Comparison of ENCODE assay signal across 20 mouse cellular contexts in genomic region chr8:103846382-103846976, GRCm38 (mm10).
DNase-seq lines count a peak whose midpoint lies in the region; ATAC-seq and TF ChIP-seq lines count a peak whose summit lies in the region.
"Had no signal": no experiment of that assay in that cellular context is flagged by ENCODE, and none has a peak within 500 bp of the region (broad histone marks: within the 10 kb centered on the region; RNA-seq: fewer than 3 reads in every experiment).

No protein-coding gene starts in this region.

- no peak overlapping the region for H3K4me2 ChIP-seq in lung, embryonic 14.5 days
- H3K4me2 ChIP-seq in stomach, embryonic 14.5 days (replicated peaks; ENCODE audit: low read depth, low read length), result no peak overlapping the region
- no peak overlapping the region for H3K4me2 ChIP-seq in forebrain, embryonic 13.5 days
- H3K4me2 ChIP-seq: heart, embryonic 12.5 days; limb, embryonic 15.5 days had no signal

- no peaks in the 10 kb centered on the region for H3K27me3 ChIP-seq in lung, embryonic 14.5 days (ENCODE audit: insufficient read depth, low read length)
- H3K27me3 ChIP-seq in stomach, embryonic 14.5 days (ENCODE audit: control insufficient read depth, insufficient read depth, low read length), result no peaks in the 10 kb centered on the region
- H3K27me3 ChIP-seq in forebrain, embryonic 13.5 days, result no peaks in the 10 kb centered on the region
- H3K27me3 ChIP-seq: heart, embryonic 12.5 days; limb, embryonic 15.5 days had no signal

- no peak overlapping the region for H3K27ac ChIP-seq in lung, embryonic 14.5 days (ENCODE audit: low read depth)
- 0 out of 2 replicates have a peak overlapping the region, but pooled peaks have one; percentile 13 for H3K27ac ChIP-seq in cortical plate, adult 2 months (ENCODE audit: insufficient read depth, low read length)
- H3K27ac ChIP-seq in stomach, embryonic 14.5 days (ENCODE audit: low read length), result no peak overlapping the region
- H3K27ac ChIP-seq in forebrain, embryonic 13.5 days, result no peak overlapping the region
- H3K27ac ChIP-seq: limb, embryonic 15.5 days; macrophage had no signal

- no peak for TF ChIP-seq POLR2A in cortical plate, adult 2 months (IDR thresholded peaks at IDR 0.05; ENCODE audit: extremely low read depth, insufficient read depth, low read length)

- H3K9me3 ChIP-seq in lung, embryonic 14.5 days (ENCODE audit: low read depth, low read length), result no peaks in the 10 kb centered on the region
- H3K9me3 ChIP-seq in stomach, embryonic 14.5 days (ENCODE audit: control insufficient read depth, low read depth, low read length), result no peaks in the 10 kb centered on the region
- no peaks in the 10 kb centered on the region for H3K9me3 ChIP-seq in forebrain, embryonic 13.5 days (replicated peaks)
- H3K9me3 ChIP-seq: heart, embryonic 12.5 days; limb, embryonic 15.5 days had no signal

- H3K36me3 ChIP-seq in lung, embryonic 14.5 days (ENCODE audit: insufficient read depth), result no peaks in the 10 kb centered on the region
- H3K36me3 ChIP-seq in stomach, embryonic 14.5 days (ENCODE audit: control insufficient read depth, insufficient read depth, low read length), result no peaks in the 10 kb centered on the region
- no peaks in the 10 kb centered on the region for H3K36me3 ChIP-seq in forebrain, embryonic 13.5 days (ENCODE audit: poor library complexity, severe bottlenecking)
- H3K36me3 ChIP-seq: heart, embryonic 12.5 days; limb, embryonic 15.5 days had no signal

- H3K9ac ChIP-seq in lung, embryonic 14.5 days, result no peak overlapping the region
- H3K9ac ChIP-seq in stomach, embryonic 14.5 days (replicated peaks; ENCODE audit: low read depth, low read length), result no peak overlapping the region
- no peak overlapping the region for H3K9ac ChIP-seq in forebrain, embryonic 13.5 days
- H3K9ac ChIP-seq: heart, embryonic 12.5 days; limb, embryonic 15.5 days had no signal

- H3K4me1 ChIP-seq in lung, embryonic 14.5 days (ENCODE audit: insufficient read depth), result no peaks in the 10 kb centered on the region
- H3K4me1 ChIP-seq in cortical plate, adult 2 months (ENCODE audit: control insufficient read depth, insufficient read depth, low read length), result 0 out of 2 replicates have a peak, but pooled peaks cover 2% of the 10 kb centered on the region
- H3K4me1 ChIP-seq in stomach, embryonic 14.5 days (ENCODE audit: control insufficient read depth, insufficient read depth, low read length), result peaks cover 4% of the 10 kb centered on the region; the same call in 1 of the 2 replicates
- no peaks in the 10 kb centered on the region for H3K4me1 ChIP-seq in forebrain, embryonic 13.5 days

- DNase-seq in cerebellum, postnatal 4 days (ENCODE audit: low spot score in 2 of 2), result no peak
- DNase-seq in lung, embryonic 14.5 days, result no peak
- no peak for DNase-seq in lung, postnatal 14 days
- no peak for DNase-seq in kidney, adult 18-20 months
- DNase-seq: adrenal gland, postnatal 10 days; cerebellum, adult 9-10 months; embryo, embryonic 11 days; gastrocnemius, postnatal 14 days; kidney, postnatal 25 days; lung, adult 18-20 months; thymus, adult 2 months had no signal

- peak; percentile 39; the same call in 1 of the 2 replicates for ATAC-seq in cerebellum, adult (ENCODE audit: insufficient number of reproducible peaks, low FRiP score, low TSS enrichment)
- ATAC-seq in lung, embryonic 14.5 days (ENCODE audit: insufficient read depth), result peak; percentile 41; the same call in 1 of the 2 replicates
- ATAC-seq in stomach, embryonic 14.5 days (ENCODE audit: insufficient number of reproducible peaks, insufficient read depth, low FRiP score, low read depth), result peak; percentile 77
- ATAC-seq in forebrain, embryonic 13.5 days, result no peak
- ATAC-seq: forebrain, embryonic 16.5 days; inflammation-experienced regulatory T-cells, adult 6 months had no signal

- WGBS in lung, embryonic 14.5 days, result 14% methylated on average over 10 of the region's 10 CpGs
- 18% methylated on average over 10 of the region's 10 CpGs for WGBS in stomach, embryonic 14.5 days
- WGBS in forebrain, embryonic 13.5 days, result 77% methylated on average over 10 of the region's 10 CpGs

- no peak overlapping the region for H3K4me3 ChIP-seq in lung, embryonic 14.5 days (ENCODE audit: low read depth, low read length)
- no peak overlapping the region for H3K4me3 ChIP-seq in cortical plate, adult 2 months (ENCODE audit: insufficient read depth, low read length)
- no peak overlapping the region for H3K4me3 ChIP-seq in stomach, embryonic 14.5 days (ENCODE audit: low read depth, low read length)
- H3K4me3 ChIP-seq in forebrain, embryonic 13.5 days, result no peak overlapping the region
- H3K4me3 ChIP-seq: heart, embryonic 12.5 days; limb, embryonic 15.5 days had no signal

- no peak for TF ChIP-seq CTCF in lung, embryonic 14.5 days (IDR thresholded peaks at IDR 0.05; ENCODE audit: low read depth)
- TF ChIP-seq CTCF in cortical plate, adult 2 months (IDR thresholded peaks at IDR 0.05; ENCODE audit: extremely low read depth, insufficient read depth, low read length), result no peak
